Mouse (Mus musculus) adrenal gland, adult 8-10 months (tissue): Measurements from ENCODE around the gene Col6a3. TPM values are rescaled to one million over a fixed set of nuclear protein-coding genes. Genes with fewer than 3 reads are reported as not detected.

ENCODE experiments used
- DNase-seq: peaks from one replicate; pipeline ENCODE4 v3.0.0; 2022
- total RNA-seq, 4 experiments: library from RNA; stranded (reverse); gene quantifications; 2 replicates each; pipeline ENCODE4 v1.2.4; 2022

Col6a3 gene
- total RNA-seq, 4 experiments from 2014 or later, result 14.7 to 40.9 (median 19.8) TPM

DNA sequence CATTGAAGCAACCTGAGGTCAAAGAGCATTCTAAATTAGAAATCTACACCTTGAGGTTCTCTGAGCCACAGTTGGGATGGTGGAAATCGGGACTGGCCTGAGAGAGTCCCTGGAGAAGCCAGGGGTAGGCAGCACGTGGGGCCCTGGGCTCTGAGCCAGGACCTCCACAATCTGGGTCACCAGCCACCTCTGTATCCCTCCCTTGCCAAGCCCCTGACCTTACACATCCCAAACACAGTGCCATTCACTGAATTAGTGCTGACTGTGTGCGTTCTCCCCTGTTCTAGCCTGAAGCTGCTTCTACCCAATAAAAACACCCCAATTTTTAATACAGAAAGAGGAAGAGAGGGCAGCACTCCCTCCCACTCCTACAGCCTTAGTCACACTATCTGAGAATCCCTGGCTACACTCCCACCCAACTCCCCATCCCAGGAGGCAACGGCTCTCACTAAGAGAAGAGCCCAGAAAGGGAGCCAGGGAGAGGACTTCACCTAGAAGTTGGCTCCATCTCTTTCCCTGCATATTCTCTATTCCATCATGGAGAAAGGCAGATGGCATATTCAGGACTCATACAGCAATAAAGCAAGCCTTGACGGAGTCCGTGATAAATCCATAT, 46.4 kb downstream of the Col6a3 start:
- peak; percentile 56 for DNase-seq

GRCm38 (mm10) chr1:90793368-90793767, 50.4 kb downstream of the Col6a3 start:
- DNase-seq, result no peak

DNA sequence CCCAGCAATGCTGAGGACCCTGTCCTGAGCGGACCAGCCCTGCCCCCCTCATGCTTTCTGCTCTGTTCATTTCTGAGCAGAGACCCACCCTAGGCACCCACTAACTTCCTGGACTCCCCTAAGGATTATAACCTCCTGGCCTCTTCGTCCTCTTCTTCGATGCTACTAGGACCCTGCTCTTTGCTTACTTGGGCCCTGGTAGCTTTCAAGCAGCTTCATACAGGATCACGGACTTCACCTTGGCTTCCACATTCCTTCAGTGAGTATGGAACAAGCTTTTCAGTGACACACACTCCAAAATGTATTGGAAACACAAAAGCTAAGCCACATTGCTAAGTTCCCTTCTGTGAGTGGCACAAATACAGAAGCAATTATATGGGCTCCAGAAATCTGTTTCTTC, 52.8 kb downstream of the Col6a3 start:
- DNase-seq, result no peak

- no peak for DNase-seq
These were observed 54.3 kb downstream of the Col6a3 start for GRCm38 (mm10) chr1:90789506-90789905.

GRCm38 (mm10) chr1:90780446-90780845, 63.3 kb downstream of the Col6a3 start:
- DNase-seq, result no peak

- DNase-seq, result peak; percentile 21
These were observed 64.7 kb downstream of the Col6a3 start for GRCm38 (mm10) chr1:90779072-90779471.

- DNase-seq, result peak; percentile 15
These were observed 68.1 kb downstream of the Col6a3 start for GRCm38 (mm10) chr1:90775477-90776241.

- no peak for DNase-seq
These were observed 72.6 kb downstream of the Col6a3 start for GRCm38 (mm10) chr1:90771172-90771571.

DNA sequence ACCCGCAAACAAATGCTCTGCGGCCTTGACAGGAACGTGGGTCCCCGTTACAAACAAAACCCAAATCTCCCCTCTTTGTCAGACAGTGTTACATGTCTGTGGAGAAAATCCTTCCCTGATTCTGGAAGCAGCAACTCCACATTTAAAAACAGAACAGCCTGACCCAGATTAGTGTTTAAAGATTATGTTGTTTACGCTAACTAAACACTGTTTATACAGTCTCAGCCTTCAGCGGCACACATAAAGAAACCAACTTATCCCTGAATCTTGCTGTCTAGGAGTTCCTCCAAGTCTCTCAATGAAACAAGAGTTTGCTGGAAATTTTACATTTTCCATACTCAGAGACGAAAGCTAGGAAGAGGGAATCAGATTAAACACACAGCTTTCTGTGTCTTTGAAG, 73.7 kb downstream of the Col6a3 start:
- DNase-seq, result no peak

- DNase-seq, result no peak
These were observed 74.5 kb downstream of the Col6a3 start for GRCm38 (mm10) chr1:90769301-90769700.

DNA sequence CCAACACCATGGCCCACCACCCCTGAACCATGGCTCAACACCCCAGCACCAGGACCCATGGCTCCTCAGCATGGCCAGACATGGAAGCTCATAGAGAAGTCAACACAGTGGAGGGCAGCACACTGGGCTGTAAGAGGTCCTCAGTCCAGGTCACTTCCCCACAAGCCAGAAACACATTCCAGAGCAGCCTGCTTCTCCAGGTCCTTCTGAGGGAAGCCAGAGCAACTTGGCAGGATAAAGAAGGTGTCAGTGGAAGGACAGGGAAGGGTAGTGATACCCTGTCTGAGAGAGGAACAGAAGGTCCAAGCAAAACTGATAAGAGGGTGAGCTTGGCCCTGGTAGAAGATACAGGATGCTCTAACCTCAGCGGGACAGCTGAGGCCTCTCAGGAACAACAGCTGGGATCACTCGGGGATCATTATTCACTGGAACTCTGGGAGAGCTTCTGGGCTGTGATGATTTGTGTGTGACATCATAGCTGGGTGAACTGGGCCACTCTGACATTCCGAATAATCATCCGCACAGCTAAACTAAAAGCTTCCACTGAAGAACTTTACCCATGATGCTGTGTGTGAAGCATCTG, 85.6 kb downstream of the Col6a3 start:
- no peak for DNase-seq

DNA sequence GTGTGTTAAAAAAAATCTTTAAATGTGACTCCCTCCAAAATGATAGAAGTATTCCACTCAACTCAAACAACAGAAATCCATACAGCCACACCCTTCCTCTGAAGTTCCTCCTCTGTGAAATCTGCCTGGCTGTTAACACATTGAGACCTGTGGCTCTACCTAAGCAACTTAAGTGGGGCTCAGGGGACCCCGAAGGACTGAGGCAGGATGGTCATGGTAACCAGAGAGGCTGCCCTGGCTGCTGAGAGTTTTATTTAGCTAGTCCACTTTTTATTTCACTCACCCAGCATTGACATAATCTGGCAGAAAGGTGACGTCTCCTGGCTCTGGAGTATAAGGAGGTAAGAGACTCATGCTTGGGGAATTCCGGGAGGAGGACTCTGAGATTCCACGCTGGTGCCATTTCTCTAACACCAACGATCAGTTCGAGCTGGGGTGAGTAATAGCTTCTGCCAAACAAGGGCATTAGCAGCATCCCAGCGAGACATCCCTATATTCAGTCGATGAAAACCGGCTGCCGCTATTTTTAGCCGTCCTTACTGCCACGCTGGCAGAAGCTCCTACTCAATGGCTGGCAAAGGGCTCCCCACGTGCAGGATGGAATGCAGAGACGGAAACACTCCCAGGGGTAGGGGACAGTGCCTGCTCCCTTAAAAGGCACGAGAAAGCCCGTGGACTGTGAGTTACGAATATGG, 89.8 kb downstream of the Col6a3 start:
- DNase-seq, result no peak

DNA sequence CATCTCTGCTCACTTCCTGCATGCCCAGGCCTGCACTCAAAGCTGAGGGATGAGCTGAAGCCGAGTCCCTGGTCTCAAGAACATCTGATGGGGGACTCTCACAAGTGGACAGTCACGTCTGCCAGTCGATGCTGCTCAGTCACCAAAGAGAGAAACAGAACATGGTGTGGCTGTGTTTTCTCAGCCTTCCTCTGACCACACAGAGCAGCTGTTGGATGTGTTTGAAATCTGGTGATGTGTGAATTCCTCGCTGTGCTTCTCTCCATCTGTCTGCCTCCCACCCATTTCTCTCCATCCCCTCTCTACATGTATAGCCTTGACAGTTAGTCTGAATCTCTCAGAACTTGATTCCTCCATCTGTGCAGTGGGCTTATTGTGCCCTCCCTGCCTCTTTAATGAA, 92.5 kb downstream of the Col6a3 start:
- DNase-seq, result no peak

- no peak for DNase-seq
These were observed 93.6 kb downstream of the Col6a3 start for GRCm38 (mm10) chr1:90750169-90750568.

- no peak for DNase-seq
These were observed 95.2 kb downstream of the Col6a3 start for GRCm38 (mm10) chr1:90748544-90748943.

DNA sequence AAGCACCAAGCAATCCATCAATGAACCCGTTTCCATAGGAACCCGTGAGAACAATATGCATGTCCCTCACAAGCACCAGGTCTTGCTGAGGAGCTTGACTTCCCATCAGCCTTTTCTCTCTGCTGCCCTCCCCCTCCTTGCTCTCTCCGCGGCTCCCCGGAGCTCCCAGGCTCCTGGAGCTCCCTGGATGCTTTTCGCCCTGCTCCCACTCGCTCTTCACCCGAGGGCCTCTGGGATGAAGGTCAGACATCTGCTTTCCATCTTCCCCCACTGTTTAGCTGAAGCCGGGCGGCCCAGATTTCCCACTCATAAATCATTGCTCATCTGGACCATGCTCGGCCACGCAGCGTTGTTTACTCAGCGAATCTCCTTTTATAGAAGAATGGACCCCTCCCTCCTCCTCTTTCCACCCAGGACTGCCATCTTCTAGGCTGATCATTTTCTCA, 99.8 kb downstream of the Col6a3 start:
- peak; percentile 30 for DNase-seq

DNA sequence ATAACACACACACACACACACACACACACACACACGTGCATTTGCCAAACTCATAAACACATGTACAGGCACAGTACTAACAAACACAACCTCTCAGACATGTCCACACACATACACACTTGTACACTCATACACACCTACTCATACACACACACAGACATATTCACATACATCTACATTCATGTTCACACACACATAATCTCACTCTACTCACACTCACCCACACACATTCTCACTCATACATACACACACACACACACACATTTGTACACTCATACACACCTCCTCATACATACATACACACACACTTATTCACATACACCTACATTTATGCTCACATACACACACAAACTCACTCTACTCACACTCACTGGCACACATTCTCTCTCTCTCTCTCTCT, 100.3 kb downstream of the Col6a3 start:
- no peak for DNase-seq

- no peak for DNase-seq
These were observed 101.1 kb downstream of the Col6a3 start for GRCm38 (mm10) chr1:90742641-90743040.

DNA sequence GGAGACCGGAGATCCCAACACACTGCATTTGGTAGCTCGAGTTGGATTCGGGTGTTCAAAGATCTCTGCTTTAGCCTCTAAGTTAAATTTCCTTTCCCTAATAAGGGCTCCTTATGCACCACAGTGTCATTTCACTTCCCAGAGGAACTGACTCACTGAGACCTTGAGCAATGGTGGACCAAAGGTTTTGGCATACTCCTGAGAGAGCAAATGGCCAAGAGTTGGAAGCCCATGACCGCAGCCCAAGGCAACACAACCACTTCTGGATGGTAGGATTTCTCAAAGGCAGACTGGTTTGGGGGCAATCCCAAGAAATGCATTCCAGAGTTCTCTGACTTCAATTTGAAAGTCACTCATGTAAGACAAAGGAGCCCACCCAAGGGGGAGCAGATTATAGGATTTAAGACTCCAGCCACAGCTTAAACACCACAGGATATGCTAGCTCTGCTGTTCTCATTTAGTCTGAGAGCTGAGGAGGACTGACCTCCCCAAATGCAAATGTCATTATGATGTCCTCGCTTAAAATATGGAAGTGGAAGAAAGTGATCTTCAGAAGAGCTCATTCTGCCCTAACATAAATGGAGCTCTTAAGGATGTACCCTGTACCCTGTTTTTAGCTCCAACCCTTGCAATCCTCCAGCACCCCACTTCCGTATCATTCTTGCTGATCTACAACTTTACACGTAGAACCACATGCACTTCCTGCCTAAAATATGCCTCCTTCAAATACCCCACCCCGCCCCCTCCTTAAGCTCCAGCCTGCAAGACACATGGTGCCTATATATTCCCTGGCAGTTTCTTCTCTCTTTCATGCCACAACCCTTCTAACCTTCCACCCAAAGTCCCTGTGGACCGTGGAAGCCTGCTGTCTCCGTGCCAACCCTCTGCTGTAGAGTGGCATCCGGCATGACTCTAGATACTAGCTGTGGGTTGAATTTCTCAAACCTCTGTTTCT, 103.3 kb downstream of the Col6a3 start:
- no peak for DNase-seq

DNA sequence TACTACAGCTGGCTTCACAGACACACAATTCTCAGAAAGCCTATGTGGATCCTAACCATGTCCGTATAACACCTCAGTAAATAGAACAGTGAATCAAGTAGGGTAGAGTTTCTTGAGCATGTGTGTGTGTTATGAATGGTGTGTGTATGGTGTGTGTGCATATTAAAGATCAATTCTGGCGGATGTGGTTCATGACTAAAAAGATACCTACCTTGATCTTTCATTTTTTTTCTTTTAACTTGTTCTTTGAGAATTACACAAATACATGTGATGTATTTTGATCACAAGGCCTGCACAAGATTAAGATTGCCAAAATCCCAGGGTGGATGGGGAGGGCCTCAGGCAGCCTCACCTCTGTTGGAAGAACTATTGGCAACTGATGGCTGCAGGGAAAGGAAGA, 104.9 kb downstream of the Col6a3 start:
- no peak for DNase-seq

GRCm38 (mm10) chr1:90729466-90729865, 114.3 kb downstream of the Col6a3 start:
- no peak for DNase-seq

DNA sequence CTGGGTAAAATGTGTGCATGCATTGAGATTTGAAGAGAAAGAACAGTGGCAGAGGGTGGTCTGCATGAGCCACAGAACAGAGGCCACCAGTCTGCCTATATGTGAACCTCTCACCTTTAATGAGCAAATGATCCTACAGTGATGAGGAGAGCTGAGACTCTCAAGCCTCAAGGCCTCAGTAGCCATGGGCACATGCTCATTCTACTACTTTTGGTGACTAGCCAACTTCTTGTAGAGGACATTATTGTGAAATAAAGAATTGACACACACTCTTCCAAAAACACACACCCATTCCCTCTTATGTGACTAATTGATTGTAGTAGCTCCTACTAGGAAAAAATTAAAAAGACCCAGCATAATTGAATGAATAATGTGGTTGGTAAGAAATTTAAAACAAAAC, 120.0 kb downstream of the Col6a3 start:
- DNase-seq, result no peak
